Comparison of ENCODE assay signal across 9 mouse cellular contexts in genomic region chr10:100629762-100630438, GRCm38 (mm10). TPM values are rescaled to one million over a fixed set of nuclear protein-coding genes. Genes with fewer than 3 reads are reported as not detected.
DNase-seq lines count a peak whose midpoint lies in the region; ATAC-seq lines count a peak whose summit lies in the region.
"Had no signal": no experiment of that assay in that cellular context is flagged by ENCODE, and none has a peak within 500 bp of the region (broad histone marks: within the 10 kb centered on the region; RNA-seq: fewer than 3 reads in every experiment).

No protein-coding gene starts in this region.

- WGBS in forebrain, embryonic 16.5 days, result 21% methylated on average over 20 of the region's 20 CpGs

- DNase-seq in ovary, postnatal 10 days (ENCODE audit: low spot score), result peak; percentile 3
- no peak for DNase-seq in ovary, adult 18-20 months (ENCODE audit: low spot score)
- peak; percentile 65 to 66 for DNase-seq in cerebellum, adult 18-20 months
- DNase-seq in hindlimb bud, embryonic 11.5 days (ENCODE audit: extremely low spot score, low read depth, low spot score), result peak; percentile 37
- DNase-seq in left cerebral cortex, postnatal 14 days (ENCODE audit: low spot score in 2 of 2), result peak; percentile 76 to 78
- DNase-seq in right cerebral cortex, postnatal 4 days, result peak; percentile 76

- H3K27me3 ChIP-seq in forebrain, embryonic 16.5 days (replicated peaks; ENCODE audit: control insufficient read depth, insufficient read depth, low read length), result no peaks in the 10 kb centered on the region

- H3K27ac ChIP-seq in forebrain, embryonic 16.5 days (ENCODE audit: low read length), result no peak overlapping the region

- peak overlapping the region; percentile 3; the same call in 1 of the 2 replicates for H3K9ac ChIP-seq in forebrain, embryonic 16.5 days (replicated peaks; ENCODE audit: low read depth, low read length)

- H3K9me3 ChIP-seq in forebrain, embryonic 16.5 days (ENCODE audit: control insufficient read depth, low read length), result no peaks in the 10 kb centered on the region

- peak; percentile 81 for ATAC-seq in forebrain, embryonic 16.5 days
- peak; percentile 99 for ATAC-seq in megakaryocyte-erythroid progenitor cell, adult 5-6 weeks (replicated peaks; ENCODE audit: low FRiP score, low TSS enrichment, poor library complexity, severe bottlenecking)

- H3K4me2 ChIP-seq in forebrain, embryonic 16.5 days (ENCODE audit: low read length), result peak overlapping the region; percentile 30

- no peaks in the 10 kb centered on the region for H3K36me3 ChIP-seq in forebrain, embryonic 16.5 days (ENCODE audit: control insufficient read depth, insufficient read depth)

- no peak overlapping the region for H3K4me3 ChIP-seq in forebrain, embryonic 16.5 days (replicated peaks; ENCODE audit: low read length)
- H3K4me3 ChIP-seq: erythroblast, embryonic 14.5 days had no signal

- intact Hi-C loops in left cerebral cortex, postnatal 14 days (cut with DNase I), result loop anchor here (5.0 to 10.0 kb wide), 2 partner anchors 112 to 1785 kb away; no protein-coding TSS in a partner anchor

- no peaks in the 10 kb centered on the region for H3K4me1 ChIP-seq in forebrain, embryonic 16.5 days (replicated peaks; ENCODE audit: control insufficient read depth, insufficient read depth, low read length)

RNA-seq across cellular contexts. Expression of gene 1700017N19Rik, which starts 39.6 kb away (rescaled TPM):
- polyA plus RNA-seq in forebrain, embryonic 16.5 days (2015; fragmentation: Nextera tagmentation; extraction: Ambion mirVana), result not detected in 2 replicates
- not detected for total RNA-seq in left cerebral cortex, postnatal 14 days (2021)
- total RNA-seq in megakaryocyte-erythroid progenitor cell, adult 5-6 weeks (2014; fragmentation: Nextera tagmentation), result not detected in 2 replicates
- total RNA-seq in megakaryocyte-erythroid progenitor cell, adult 5-6 weeks (2017), result not detected in 2 replicates
- polyA plus RNA-seq: erythroblast, embryonic 14.5 days had no signal

RNA-seq across cellular contexts. Expression of gene 4930430F08Rik, which starts 39.7 kb away (rescaled TPM):
- polyA plus RNA-seq in forebrain, embryonic 16.5 days (2015; fragmentation: Nextera tagmentation; extraction: Ambion mirVana), result 14.4 and 15.3 TPM in 2 replicates
- total RNA-seq in left cerebral cortex, postnatal 14 days (2021), result 10 to 100 TPM; 20.7 to 23.7 TPM
- total RNA-seq in megakaryocyte-erythroid progenitor cell, adult 5-6 weeks (2014; fragmentation: Nextera tagmentation), result 29.4 and 30.3 TPM in 2 replicates
- total RNA-seq in megakaryocyte-erythroid progenitor cell, adult 5-6 weeks (2017), result 19.1 and 26.2 TPM in 2 replicates
